Mouse (Mus musculus) kidney, adult 2 months (tissue): ENCODE results near the gene Spata32.

Source experiments
- CTCF ChIP-seq: fragments of 200-500 bp; conservative IDR thresholded peaks from 2 replicates; pipeline ENCODE4 v1.5.1; 2011; ENCODE audit warnings: low read depth, mild to moderate bottlenecking, control low read depth, low read length, moderate library complexity, mixed read lengths; ENCODE audit not compliant: insufficient read depth, insufficient read length
- POLR2A ChIP-seq: fragments of 200-500 bp; IDR thresholded peaks from one replicate; pipeline ENCODE4 v1.6.1; 2011; ENCODE audit warnings: low read depth, low read length, control low read depth

- TF ChIP-seq POLR2A (no peak), CTCF (no peak)
Observed at GRCm38 (mm10) chr11:103236431-103236830, 18.2 kb upstream of the Spata32 start.
